In genomic region chr12:85273508-85273907, GRCm38 (mm10) we compare ENCODE assay signal across 14 mouse cellular contexts. TPM values are rescaled to one million over a fixed set of nuclear protein-coding genes. Genes with fewer than 3 reads are reported as not detected.
DNase-seq lines count a peak whose midpoint lies in the region; ATAC-seq lines count a peak whose summit lies in the region.
"Had no signal": no experiment of that assay in that cellular context is flagged by ENCODE, and none has a peak within 500 bp of the region (broad histone marks: within the 10 kb centered on the region; RNA-seq: fewer than 3 reads in every experiment).

No protein-coding gene starts in this region.

- no peaks in the 10 kb centered on the region for H3K27me3 ChIP-seq in liver, embryonic 13.5 days
- no peaks in the 10 kb centered on the region for H3K27me3 ChIP-seq in limb, embryonic 11.5 days (ENCODE audit: control insufficient read depth, insufficient read depth, low read length)
- no peaks in the 10 kb centered on the region for H3K27me3 ChIP-seq in midbrain, embryonic 14.5 days (ENCODE audit: control insufficient read depth, insufficient read depth, low read length)

- peaks cover 28% of the 10 kb centered on the region for H3K36me3 ChIP-seq in liver, embryonic 13.5 days
- H3K36me3 ChIP-seq in limb, embryonic 11.5 days (ENCODE audit: control insufficient read depth, insufficient read depth, low read length): no peaks in the 10 kb centered on the region
- H3K36me3 ChIP-seq in midbrain, embryonic 14.5 days (ENCODE audit: control insufficient read depth, insufficient read depth, low read length): no peaks in the 10 kb centered on the region

- WGBS in liver, embryonic 13.5 days (ENCODE audit: insufficient replicate concordance): 77% methylated on average over 10 of the region's 10 CpGs
- 78% methylated on average over 10 of the region's 10 CpGs for WGBS in limb, embryonic 11.5 days
- 91% methylated on average over 10 of the region's 10 CpGs for WGBS in midbrain, embryonic 14.5 days

- peaks cover 43% of the 10 kb centered on the region for H3K4me1 ChIP-seq in liver, embryonic 13.5 days (replicated peaks)
- H3K4me1 ChIP-seq in limb, embryonic 11.5 days (ENCODE audit: control insufficient read depth, insufficient read depth, low read length): 0 out of 2 replicates have a peak, but pooled peaks cover 4% of the 10 kb centered on the region
- H3K4me1 ChIP-seq in midbrain, embryonic 14.5 days (ENCODE audit: control insufficient read depth, insufficient read depth, low read length): no peaks in the 10 kb centered on the region

- no peak overlapping the region for H3K4me2 ChIP-seq in liver, embryonic 13.5 days
- H3K4me2 ChIP-seq in limb, embryonic 11.5 days (ENCODE audit: low read depth, severe bottlenecking): no peak overlapping the region
- no peak overlapping the region for H3K4me2 ChIP-seq in midbrain, embryonic 14.5 days (ENCODE audit: low read length)

- 0 out of 2 replicates have a peak overlapping the region, but pooled peaks have one; percentile 20 for H3K27ac ChIP-seq in liver, embryonic 13.5 days
- H3K27ac ChIP-seq in limb, embryonic 11.5 days (replicated peaks; ENCODE audit: low read depth, low read length): 0 out of 2 replicates have a peak overlapping the region, but pooled peaks have one; percentile 26
- H3K27ac ChIP-seq in midbrain, embryonic 14.5 days (replicated peaks; ENCODE audit: low read depth, low read length): no peak overlapping the region
- H3K27ac ChIP-seq: liver, embryonic 14.5 days had no signal

- ATAC-seq in liver, embryonic 13.5 days (ENCODE audit: low read depth): no peak
- ATAC-seq in limb, embryonic 11.5 days (ENCODE audit: insufficient number of reproducible peaks, low FRiP score, low TSS enrichment, low read depth): no peak
- no peak for ATAC-seq in midbrain, embryonic 14.5 days (ENCODE audit: low FRiP score, low TSS enrichment)

- no peak overlapping the region for H3K4me3 ChIP-seq in liver, embryonic 13.5 days (replicated peaks)
- no peak overlapping the region for H3K4me3 ChIP-seq in limb, embryonic 11.5 days (ENCODE audit: low read depth, low read length)
- no peak overlapping the region for H3K4me3 ChIP-seq in midbrain, embryonic 14.5 days (replicated peaks; ENCODE audit: low read depth, low read length)
- H3K4me3 ChIP-seq: myocyte had no signal

- intact Hi-C loops in heart, postnatal 10 days (cut with DNase I): loop anchor here (5.0 kb wide), 1 partner anchor 46 kb away; no protein-coding TSS in a partner anchor

- H3K9ac ChIP-seq in liver, embryonic 13.5 days: no peak overlapping the region
- H3K9ac ChIP-seq in limb, embryonic 11.5 days (ENCODE audit: low read length): no peak overlapping the region
- no peak overlapping the region for H3K9ac ChIP-seq in midbrain, embryonic 14.5 days (replicated peaks; ENCODE audit: low read length)
- H3K9ac ChIP-seq: liver, embryonic 14.5 days had no signal

- H3K9me3 ChIP-seq in liver, embryonic 13.5 days (replicated peaks): peaks cover 5% of the 10 kb centered on the region; the same call in 1 of the 2 replicates
- H3K9me3 ChIP-seq in limb, embryonic 11.5 days (ENCODE audit: control insufficient read depth, low read length): no peaks in the 10 kb centered on the region
- no peaks in the 10 kb centered on the region for H3K9me3 ChIP-seq in midbrain, embryonic 14.5 days (ENCODE audit: control insufficient read depth, low read length)

- DNase-seq in heart, adult 18-20 months: peak; percentile 37 to 53
- DNase-seq in heart, postnatal 10 days: no peak
- DNase-seq in liver, embryonic 13.5 days: no peak
- DNase-seq in liver: no peak
- peak; percentile 60 for DNase-seq in embryo, embryonic 10 days (ENCODE audit: low spot score)
- DNase-seq in limb, embryonic 11.5 days (ENCODE audit: low spot score): no peak
- no peak for DNase-seq in midbrain, embryonic 14.5 days
- DNase-seq in left cerebral cortex, adult 9 months (ENCODE audit: low spot score in 2 of 2): no peak
- DNase-seq: cerebellum, postnatal 36 days; kidney, adult 18-20 months; right cerebral cortex, postnatal 4 days had no signal

RNA-seq across cellular contexts. Expression of gene Mlh3, which starts 3.1 kb away (rescaled TPM):
- 1 to 10 TPM; 7.9 to 9.5 TPM for total RNA-seq in heart, adult 18-20 months (2021)
- 1 to 10 TPM; 7.1 to 8.2 TPM for total RNA-seq in heart, postnatal 10 days (2021)
- polyA plus RNA-seq in liver, embryonic 13.5 days (2015; fragmentation: Nextera tagmentation; extraction: Ambion mirVana): 2.8 and 3.0 TPM in 2 replicates
- 9.5 and 10.3 TPM in 2 replicates for polyA plus RNA-seq in limb, embryonic 11.5 days (2014; fragmentation: Nextera tagmentation; extraction: Ambion mirVana)
- 9.4 and 10.2 TPM in 2 replicates for polyA plus RNA-seq in midbrain, embryonic 14.5 days (2014; fragmentation: Nextera tagmentation; extraction: Ambion mirVana)

RNA-seq across cellular contexts. Expression of gene Acyp1, which starts 14.7 kb away (rescaled TPM):
- 10 to 100 TPM; 20.5 to 25.2 TPM for total RNA-seq in heart, adult 18-20 months (2021)
- total RNA-seq in heart, postnatal 10 days (2021): 10 to 100 TPM; 21.3 to 22.9 TPM
- 66.3 and 71.4 TPM in 2 replicates for polyA plus RNA-seq in liver, embryonic 13.5 days (2015; fragmentation: Nextera tagmentation; extraction: Ambion mirVana)
- 55.1 and 62.3 TPM in 2 replicates for polyA plus RNA-seq in limb, embryonic 11.5 days (2014; fragmentation: Nextera tagmentation; extraction: Ambion mirVana)
- polyA plus RNA-seq in midbrain, embryonic 14.5 days (2014; fragmentation: Nextera tagmentation; extraction: Ambion mirVana): 56.5 and 63.7 TPM in 2 replicates

RNA-seq across cellular contexts. Expression of gene Zc2hc1c, which starts 14.9 kb away (rescaled TPM):
- 1 to 10 TPM; 1.7 to 2.3 TPM for total RNA-seq in heart, adult 18-20 months (2021)
- total RNA-seq in heart, postnatal 10 days (2021): 1 to 10 TPM; 1.6 to 1.7 TPM
- polyA plus RNA-seq in liver, embryonic 13.5 days (2015; fragmentation: Nextera tagmentation; extraction: Ambion mirVana): 0.12 and 0.14 TPM in 2 replicates
- 0.67 and 0.85 TPM in 2 replicates for polyA plus RNA-seq in limb, embryonic 11.5 days (2014; fragmentation: Nextera tagmentation; extraction: Ambion mirVana)
- 1.1 and 1.6 TPM in 2 replicates for polyA plus RNA-seq in midbrain, embryonic 14.5 days (2014; fragmentation: Nextera tagmentation; extraction: Ambion mirVana)
- total RNA-seq: megakaryocyte-erythroid progenitor cell, adult 5-6 weeks had no signal

RNA-seq across cellular contexts. Expression of gene Eif2b2, which starts 54.2 kb away (rescaled TPM):
- total RNA-seq in heart, adult 18-20 months (2021): 10 to 100 TPM; 43.5 to 48.3 TPM
- 10 to 100 TPM; 56.5 to 57.8 TPM for total RNA-seq in heart, postnatal 10 days (2021)
- 49.4 and 49.9 TPM in 2 replicates for polyA plus RNA-seq in liver, embryonic 13.5 days (2015; fragmentation: Nextera tagmentation; extraction: Ambion mirVana)
- polyA plus RNA-seq in limb, embryonic 11.5 days (2014; fragmentation: Nextera tagmentation; extraction: Ambion mirVana): 102 and 103 TPM in 2 replicates
- polyA plus RNA-seq in midbrain, embryonic 14.5 days (2014; fragmentation: Nextera tagmentation; extraction: Ambion mirVana): 77.1 and 78.7 TPM in 2 replicates

Comparison
In these comparisons a context has a peak if more than half of its experiments do, and no peak if none do; other contexts are left out.
1. DNase-seq: peak in heart, adult 18-20 months (2 of 2) and embryo, embryonic 10 days (single experiment); none in heart, postnatal 10 days (0 of 2), liver, embryonic 13.5 days (single experiment), liver (single experiment), limb, embryonic 11.5 days (single experiment), midbrain, embryonic 14.5 days (single experiment) and left cerebral cortex, adult 9 months (0 of 2).